Mouse (Mus musculus) thymus, adult 2 months (tissue): ENCODE measurements around the gene Fyttd1. TPM values are rescaled to one million over a fixed set of nuclear protein-coding genes. Genes with fewer than 3 reads are reported as not detected.

Experiments used
- DNase-seq: peaks from one replicate; pipeline ENCODE4 v3.0.0; 2021
- H3K27ac ChIP-seq: fragments of 200-500 bp; 2 replicates; pipeline ENCODE4 v1.5.1; 2012; ENCODE audit warnings: low read length, control low read depth; ENCODE audit not compliant: control insufficient read depth, insufficient read depth
- H3K27me3 ChIP-seq: fragments of 200-500 bp; 2 replicates; pipeline ENCODE4 v1.6.1; 2012; ENCODE audit warnings: mild to moderate bottlenecking, low read length, moderate library complexity, mixed read lengths; ENCODE audit not compliant: control insufficient read depth, insufficient read depth
- H3K36me3 ChIP-seq: fragments of 200-500 bp; 2 replicates; pipeline ENCODE4 v1.6.1; 2012; ENCODE audit warnings: mild to moderate bottlenecking, low read length, moderate library complexity; ENCODE audit not compliant: control insufficient read depth, insufficient read depth
- H3K4me1 ChIP-seq: fragments of 200-500 bp; replicated peaks from 2 replicates; pipeline ENCODE4 v1.6.1; 2012; ENCODE audit warnings: low read length; ENCODE audit not compliant: control insufficient read depth, insufficient read depth
- H3K4me3 ChIP-seq: fragments of 200-500 bp; 2 replicates; pipeline ENCODE4 v1.5.1; 2012; ENCODE audit warnings: mild to moderate bottlenecking, low read length, control low read depth, moderate library complexity; ENCODE audit not compliant: control insufficient read depth, insufficient read depth
- CTCF ChIP-seq: fragments of 200-500 bp; IDR thresholded peaks from 2 replicates; pipeline ENCODE4 v1.5.1; 2012; ENCODE audit warnings: mild to moderate bottlenecking, control low read depth, low read length, moderate library complexity, borderline replicate concordance; ENCODE audit not compliant: control insufficient read depth, poor library complexity, insufficient read depth; ENCODE audit errors: extremely low read depth
- POLR2A ChIP-seq: fragments of 200-500 bp; IDR thresholded peaks from 2 replicates; pipeline ENCODE4 v1.6.1; 2012; ENCODE audit warnings: mild to moderate bottlenecking, low read length, control low read depth, moderate library complexity; ENCODE audit not compliant: control insufficient read depth, poor library complexity, insufficient read depth; ENCODE audit errors: extremely low read depth
- WGBS: fragments of 180-500 bp; shearing (Covaris S2); methylation state at CpG from one replicate; pipeline ENCODE4 v1.1.7; 2018; 5-methylcytosine and 5-hydroxymethylcytosine counted together
- polyA plus RNA-seq: library from polyadenylated mRNA; depleted of rRNA; stranded (reverse); fragments of >200 nt; gene quantifications from 2 replicates; pipeline ENCODE4 v1.2.3, GENCODE M21; 2012

Gene Fyttd1
- polyA plus RNA-seq, 1 experiment = 8.8 TPM

DNA sequence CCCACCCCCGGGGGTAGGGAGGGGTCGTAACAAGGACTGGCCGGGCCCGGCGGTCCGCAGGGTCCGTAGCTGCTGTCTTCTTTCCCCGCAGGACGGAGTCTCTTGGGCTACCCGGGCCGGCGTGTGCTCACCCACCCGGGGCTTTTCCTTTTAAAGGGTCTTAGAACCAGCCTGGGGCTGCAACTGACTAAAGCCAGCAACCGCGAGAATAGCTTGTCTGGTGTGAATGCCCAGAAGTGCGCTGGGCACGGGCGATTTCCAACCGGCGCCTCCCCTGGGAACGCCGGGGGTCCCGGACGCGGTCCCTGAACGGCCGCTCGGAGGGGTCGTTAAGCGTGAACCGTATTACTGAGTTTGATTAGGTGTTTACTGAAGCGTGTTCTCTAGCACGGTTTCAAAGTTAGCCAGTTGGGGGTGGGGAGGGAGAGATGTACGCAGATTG lies 878 bp downstream of the Fyttd1 start:
- H3K4me3 ChIP-seq = peak overlapping the region; percentile 70
- TF ChIP-seq CTCF (no peak), POLR2A (no peak)
- H3K27ac ChIP-seq = no peak overlapping the region
- 1% methylated on average over 34 of the region's 34 CpGs for WGBS
- no peaks in the 10 kb centered on the region for H3K36me3 ChIP-seq
- DNase-seq = peak; percentile 21
- H3K4me1 ChIP-seq = peaks cover 6% of the 10 kb centered on the region
- no peaks in the 10 kb centered on the region for H3K27me3 ChIP-seq

DNA sequence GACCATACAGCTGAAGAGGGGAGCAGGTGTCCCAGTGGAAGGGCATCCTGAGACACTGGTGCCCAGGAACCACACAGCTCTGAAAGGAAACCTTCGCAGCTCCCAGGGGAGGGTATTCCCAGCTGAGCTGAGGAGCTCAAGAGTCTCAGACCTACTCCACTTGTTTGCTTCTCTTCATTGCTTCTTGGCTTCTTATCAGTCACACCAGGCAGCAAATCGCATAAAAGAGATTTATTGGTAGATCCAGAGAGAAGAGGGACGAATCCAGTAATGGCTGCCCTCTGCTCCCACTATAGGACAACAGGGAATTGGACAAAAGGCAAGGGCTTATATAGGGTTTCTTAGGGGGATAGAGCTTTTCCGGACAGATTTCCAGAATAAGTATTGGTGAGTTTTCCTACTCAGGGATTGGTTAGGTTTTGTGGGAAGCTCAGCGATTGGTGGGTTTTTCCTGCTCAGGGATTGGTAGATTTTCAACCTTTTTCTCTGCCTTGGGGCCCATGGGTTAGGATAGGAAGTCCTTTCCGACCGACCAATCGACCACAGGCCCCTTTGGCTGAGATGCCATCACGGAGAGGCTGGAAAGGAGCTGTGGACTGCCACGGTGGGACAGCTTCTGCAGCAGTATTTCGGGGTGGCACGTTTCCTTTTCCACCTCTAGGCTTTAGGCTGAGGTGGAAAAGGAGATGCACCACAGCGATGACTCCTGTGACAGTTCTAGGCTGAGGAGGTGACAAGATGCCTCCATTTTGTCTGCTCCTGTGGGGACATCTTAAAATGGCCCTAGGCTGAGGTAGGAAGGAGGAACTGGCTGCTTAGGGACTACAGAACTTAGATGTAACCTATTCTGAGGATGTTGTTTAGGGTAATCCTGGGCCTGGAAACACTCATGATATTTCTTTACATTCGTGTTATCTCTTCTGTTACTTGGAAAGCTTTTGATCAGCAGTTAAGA lies 1.9 kb downstream of the Fyttd1 start:
- TF ChIP-seq POLR2A = no peak
- TF ChIP-seq CTCF = no peak
- Histone ChIP-seq H3K27ac (no peak overlapping the region), H3K36me3 (no peaks in the 10 kb centered on the region), H3K27me3 (no peaks in the 10 kb centered on the region), H3K4me3 (no peak overlapping the region), H3K4me1 (peaks cover 6% of the 10 kb centered on the region)
- no peak for DNase-seq
- WGBS = 94% methylated on average over 14 of the region's 14 CpGs

DNA sequence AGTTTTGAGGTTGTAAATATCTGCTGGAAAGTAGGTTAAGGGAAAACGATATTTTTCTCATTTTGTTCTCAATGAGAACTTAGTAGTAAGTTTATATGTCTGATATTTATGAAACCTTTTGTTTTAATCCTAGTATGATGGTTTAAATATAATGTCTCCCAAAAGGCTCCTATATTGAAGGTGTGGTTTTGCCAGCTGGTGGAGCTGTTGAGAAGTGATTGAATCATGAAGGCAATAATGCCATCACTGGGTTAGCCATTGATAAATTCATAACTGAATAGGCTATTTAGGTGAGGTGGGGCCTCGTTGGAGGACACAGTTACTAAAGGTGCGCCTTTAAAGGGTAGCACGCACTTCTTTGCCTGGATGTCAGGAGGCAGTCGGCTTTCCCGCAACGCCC lies 4.2 kb downstream of the Fyttd1 start:
- H3K27me3 ChIP-seq = no peaks in the 10 kb centered on the region
- H3K4me3 ChIP-seq = no peak overlapping the region
- H3K4me1 ChIP-seq = peaks cover 6% of the 10 kb centered on the region
- H3K27ac ChIP-seq = no peak overlapping the region
- 96% methylated on average over 7 of the region's 7 CpGs for WGBS
- H3K36me3 ChIP-seq = no peaks in the 10 kb centered on the region
- no peak for TF ChIP-seq CTCF
- TF ChIP-seq POLR2A = no peak
- no peak for DNase-seq

DNA sequence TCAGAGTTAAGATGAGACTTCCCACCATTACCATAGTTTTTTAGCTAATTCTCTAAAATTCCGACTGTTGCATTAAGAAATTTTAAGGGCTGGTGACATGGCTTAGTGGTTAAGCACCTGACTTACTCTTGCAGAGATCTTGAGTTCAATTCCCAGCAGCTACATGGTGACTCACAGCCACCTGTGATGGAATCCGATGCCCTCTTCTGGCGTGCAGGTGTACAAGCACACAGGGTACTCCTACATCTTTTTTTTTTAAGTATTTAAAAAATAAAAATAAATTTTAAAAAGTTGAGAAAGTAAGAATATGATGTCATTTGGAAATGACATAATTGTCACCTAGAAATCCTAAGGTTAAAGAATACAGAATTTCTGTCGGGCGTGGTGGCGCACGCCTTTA lies 10.7 kb downstream of the Fyttd1 start:
- Histone ChIP-seq H3K4me3 (no peak overlapping the region), H3K4me1 (no peaks in the 10 kb centered on the region), H3K27ac (no peak overlapping the region), H3K36me3 (peaks cover 14% of the 10 kb centered on the region), H3K27me3 (no peaks in the 10 kb centered on the region)
- TF ChIP-seq POLR2A (no peak), CTCF (no peak)
- 92% methylated on average over 7 of the region's 7 CpGs for WGBS
- DNase-seq = no peak

DNA sequence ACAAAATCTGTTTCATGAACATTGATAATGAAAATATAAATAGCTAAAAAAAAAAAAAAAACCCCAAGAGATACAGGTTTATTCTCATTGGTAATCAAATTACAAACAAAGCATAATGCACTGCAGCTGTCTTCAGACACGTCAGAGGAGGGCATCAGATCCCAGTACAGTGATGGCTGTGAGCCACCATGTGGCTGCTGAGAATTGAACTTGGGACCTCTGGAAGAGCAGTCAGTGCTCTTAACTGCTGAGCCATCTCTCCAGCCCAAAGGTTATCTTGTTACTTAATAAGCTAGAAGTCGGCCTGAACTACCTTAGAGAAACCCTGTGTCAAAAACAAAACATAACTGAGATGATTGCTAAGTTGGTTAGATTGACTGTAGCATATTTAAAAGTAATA lies 12.6 kb downstream of the Fyttd1 start:
- DNase-seq = no peak
- WGBS = 85% methylated on average over 2 of the region's 2 CpGs
- Histone ChIP-seq H3K27ac (no peak overlapping the region), H3K36me3 (peaks cover 17% of the 10 kb centered on the region), H3K27me3 (no peaks in the 10 kb centered on the region), H3K4me3 (no peak overlapping the region), H3K4me1 (no peaks in the 10 kb centered on the region)
- TF ChIP-seq CTCF (no peak), POLR2A (no peak)

DNA sequence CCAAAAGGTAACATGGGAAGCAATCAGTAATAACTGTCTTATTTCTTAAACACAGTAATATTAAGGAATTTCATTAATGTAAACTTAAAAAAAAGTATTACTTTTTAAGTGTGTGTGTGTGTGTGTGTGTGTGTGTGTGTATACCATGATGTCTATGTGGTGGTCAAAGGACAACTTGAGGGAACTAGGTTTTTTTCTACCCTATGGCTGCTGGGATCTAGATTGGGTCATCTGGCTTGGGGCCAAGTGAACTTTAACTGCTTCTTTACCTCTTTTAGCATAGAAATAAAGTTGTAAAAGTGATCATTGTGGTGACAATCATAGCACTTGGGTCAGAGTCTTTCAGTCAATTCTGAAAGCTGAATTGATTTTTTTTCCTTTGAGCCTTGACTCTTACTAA lies 18.8 kb downstream of the Fyttd1 start:
- no peak for DNase-seq

More for the DNA sequence above, 18.8 kb downstream of the Fyttd1 start:
- H3K27me3 ChIP-seq = no peaks in the 10 kb centered on the region
- H3K36me3 ChIP-seq = peaks cover 9% of the 10 kb centered on the region
- H3K4me1 ChIP-seq = no peaks in the 10 kb centered on the region
- H3K27ac ChIP-seq = no peak overlapping the region
- H3K4me3 ChIP-seq = no peak overlapping the region
- TF ChIP-seq POLR2A = no peak
